Mouse (Mus musculus) MN1 (cell line): ENCODE data around the gene Rel.

Source experiments
- DNase-seq: peaks from one replicate; pipeline ENCODE4 v3.0.0-alpha.2; 2016; ENCODE audit warnings: low spot score

Gene Rel

GRCm38 (mm10) chr11:23744352-23744751 is 26.4 kb downstream of the Rel start:
- DNase-seq, result no peak

GRCm38 (mm10) chr11:23741386-23741785 is 29.4 kb downstream of the Rel start:
- DNase-seq, result no peak

- no peak for DNase-seq
These were observed 29.9 kb downstream of the Rel start for GRCm38 (mm10) chr11:23740895-23741294.

- no peak for DNase-seq
These were observed 34.8 kb downstream of the Rel start for GRCm38 (mm10) chr11:23735820-23736470.

GRCm38 (mm10) chr11:23734749-23735286 is 36.0 kb downstream of the Rel start:
- no peak for DNase-seq

GRCm38 (mm10) chr11:23732840-23733239 is 37.9 kb downstream of the Rel start:
- no peak for DNase-seq

- no peak for DNase-seq
These were observed 40.6 kb downstream of the Rel start for GRCm38 (mm10) chr11:23730120-23730519.

- no peak for DNase-seq
These were observed 42.6 kb downstream of the Rel start for GRCm38 (mm10) chr11:23728186-23728585.

- no peak for DNase-seq
These were observed 44.3 kb downstream of the Rel start for GRCm38 (mm10) chr11:23726441-23726840.

- DNase-seq, result no peak
These were observed 44.9 kb downstream of the Rel start for GRCm38 (mm10) chr11:23725850-23726249.

- DNase-seq, result no peak
These were observed 48.4 kb downstream of the Rel start for GRCm38 (mm10) chr11:23722326-23722725.

- no peak for DNase-seq
These were observed 50.9 kb downstream of the Rel start for GRCm38 (mm10) chr11:23719825-23720224.

- no peak for DNase-seq
These were observed 51.9 kb downstream of the Rel start for GRCm38 (mm10) chr11:23718856-23719255.

- no peak for DNase-seq
These were observed 58.5 kb downstream of the Rel start for GRCm38 (mm10) chr11:23712299-23712698.

GRCm38 (mm10) chr11:23704604-23705294 is 66.0 kb downstream of the Rel start:
- DNase-seq, result no peak

- DNase-seq, result no peak
These were observed 68.9 kb downstream of the Rel start for GRCm38 (mm10) chr11:23701831-23702230.

- DNase-seq, result no peak
These were observed 71.2 kb downstream of the Rel start for GRCm38 (mm10) chr11:23699414-23700095.

- no peak for DNase-seq
These were observed 72.2 kb downstream of the Rel start for GRCm38 (mm10) chr11:23698526-23698925.

- no peak for DNase-seq
These were observed 74.9 kb downstream of the Rel start for GRCm38 (mm10) chr11:23695847-23696246.

GRCm38 (mm10) chr11:23693286-23693685 is 77.5 kb downstream of the Rel start:
- DNase-seq, result no peak

GRCm38 (mm10) chr11:23688060-23688459 is 82.7 kb downstream of the Rel start:
- DNase-seq, result no peak
